Mouse (Mus musculus) embryonic stem cell, embryonic (primary cell): ENCODE results near the gene Dhx38.

Experiments
- CTCF ChIA-PET, 4 experiments: fragments of 300-600 bp in 2 of 4; fragments of 350-600 bp in 2 of 4; sonication (Branson Sonifier 250); formaldehyde crosslinking; loops; one replicate each; lab custom pipeline; 2022; ENCODE audit warnings: inconsistent platforms in 2 of 4; lab: Charles Lee
- POLR2A ChIA-PET, 4 experiments: fragments of 300-600 bp in 2 of 4; fragments of 350-600 bp in 2 of 4; sonication (Branson Sonifier 250); formaldehyde crosslinking; loops; one replicate each; lab custom pipeline; 2022; ENCODE audit warnings: antibody characterized with exemption in 4 of 4, inconsistent platforms in 1 of 4; lab: Charles Lee

Dhx38 gene

GRCm38 (mm10) chr8:109584293-109584692, 18.6 kb upstream of the Dhx38 start:
- POLR2A ChIA-PET, result no interaction called here
- CTCF ChIA-PET, result no interaction called here

- POLR2A ChIA-PET, result interaction anchor here in 1 of 4 experiments (0.8 kb wide), 1 partner anchor 9 kb away, joined by 3 read pairs; no protein-coding TSS in a partner anchor
- CTCF ChIA-PET, result interaction anchor here in 1 of 4 experiments (1.1 to 1.2 kb wide), 2 partner anchors 15 to 36 kb away, joined by 3 read pairs; no protein-coding TSS in a partner anchor
Measured at GRCm38 (mm10) chr8:109578900-109579301, 13.2 kb upstream of the Dhx38 start, which contains the start of gene Hp. Gene Hp (minus strand): TSS chr8:109579172.

- ChIA-PET POLR2A (interaction anchor here in 3 of 4 experiments (0.6 to 1.5 kb wide), 11 partner anchors 10 to 1183 kb away, joined by 3 to 6 read pairs (median 4); partner anchors contain the start of genes Ap1g1 (in 1 of the 3) and Dhodh (in 1 of the 3)), CTCF (interaction anchor here (0.6 to 2.0 kb wide), 7 partner anchors 17 to 1706 kb away, joined by 3 to 8 read pairs (median 4); no protein-coding TSS in a partner anchor)
Measured at GRCm38 (mm10) chr8:109576311-109576710, 10.7 kb upstream of the Dhx38 start.

DNA sequence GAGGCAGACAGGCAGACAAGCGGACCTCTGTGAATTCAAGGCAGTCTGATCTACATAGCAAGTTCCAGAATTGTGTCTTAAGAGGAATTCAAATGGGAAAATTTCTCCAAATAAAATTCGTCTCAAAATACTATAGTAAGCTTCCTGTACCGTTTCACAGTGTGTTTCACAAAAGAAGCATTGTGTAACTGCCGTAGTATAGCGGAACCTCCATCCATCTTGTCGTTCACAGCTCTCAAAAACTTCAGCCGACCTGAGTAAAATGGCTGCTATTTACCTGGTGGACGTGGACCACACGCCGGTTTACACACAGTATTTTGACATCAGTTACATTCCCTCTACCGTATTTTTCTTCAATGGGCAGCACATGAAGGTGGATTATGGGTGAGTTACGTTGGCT, 5.5 kb upstream of the Dhx38 start:
- CTCF ChIA-PET, result interaction anchor here in 1 of 4 experiments (0.6 kb wide), 1 partner anchor 29 kb away, joined by 3 read pairs; no protein-coding TSS in a partner anchor

DNA sequence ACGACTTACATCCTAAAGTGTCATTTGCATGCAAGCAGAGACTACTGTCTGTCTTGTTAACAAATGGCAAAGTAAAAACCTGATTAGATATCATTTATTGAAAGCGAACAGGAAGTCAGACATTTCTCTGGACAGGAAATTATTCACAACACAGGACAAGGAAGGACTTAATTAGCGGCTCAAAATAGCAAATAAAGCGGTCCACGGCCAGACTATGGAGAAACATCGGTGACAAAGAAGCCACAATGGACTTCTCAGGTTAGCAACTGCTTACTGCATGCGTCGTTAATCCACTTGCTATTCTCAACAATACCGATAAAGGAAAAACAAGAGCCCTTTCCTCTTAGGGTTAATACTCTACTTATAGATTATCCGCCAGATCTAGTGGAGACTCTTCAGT, 895 bp downstream of the Dhx38 start:
- ChIA-PET CTCF (interaction anchor here in 2 of 4 experiments (0.7 kb wide), 2 partner anchors 114 to 406 kb away, joined by 5 to 7 read pairs; no protein-coding TSS in a partner anchor), POLR2A (interaction anchor here in 1 of 4 experiments (0.7 to 1.9 kb wide), 2 partner anchors 9 to 25 kb away, joined by 3 to 4 read pairs; no protein-coding TSS in a partner anchor)

More for the DNA sequence above, 5.5 kb upstream of the Dhx38 start:
- POLR2A ChIA-PET, result no interaction called here

DNA sequence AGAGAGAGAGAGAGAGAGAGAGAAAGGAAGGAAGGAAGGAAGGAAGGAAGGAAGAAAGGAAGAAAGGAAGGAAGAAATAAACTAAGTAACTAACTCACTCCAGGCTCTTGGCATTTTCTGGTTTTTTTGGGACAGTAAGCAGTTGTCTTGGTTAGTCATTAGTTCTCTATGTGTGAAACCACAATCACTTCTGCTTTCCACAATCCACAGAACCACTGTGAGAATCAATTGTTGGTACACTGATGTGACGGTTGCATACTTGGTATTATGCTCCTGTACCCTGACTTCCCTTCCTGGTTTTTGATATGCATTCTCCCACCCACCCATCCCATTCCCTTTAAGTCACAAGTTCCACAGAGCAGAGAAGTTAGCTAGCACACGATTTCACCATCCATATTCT, 1.8 kb downstream of the Dhx38 start:
- CTCF ChIA-PET, result interaction anchor here in 3 of 4 experiments (0.7 to 1.5 kb wide), 3 partner anchors 24 to 406 kb away, joined by 5 read pairs; no protein-coding TSS in a partner anchor
- POLR2A ChIA-PET, result interaction anchor here in 2 of 4 experiments (0.7 to 1.9 kb wide), 5 partner anchors 8 to 26 kb away, joined by 3 to 9 read pairs (median 4); no protein-coding TSS in a partner anchor

GRCm38 (mm10) chr8:109551663-109552062, 14.0 kb downstream of the Dhx38 start:
- ChIA-PET POLR2A (interaction anchor here in 3 of 4 experiments (0.6 to 2.0 kb wide), 6 partner anchors 8 to 56 kb away, joined by 3 to 6 read pairs (median 4); no protein-coding TSS in a partner anchor), CTCF (interaction anchor here (0.5 to 2.1 kb wide), 14 partner anchors 8 to 276 kb away, joined by 3 to 14 read pairs (median 4); no protein-coding TSS in a partner anchor)

- ChIA-PET POLR2A (interaction anchor here in 2 of 4 experiments (0.6 to 1.2 kb wide), 4 partner anchors 8 to 98 kb away, joined by 3 to 5 read pairs (median 3); no protein-coding TSS in a partner anchor), CTCF (interaction anchor here in 2 of 4 experiments (0.6 to 1.4 kb wide), 4 partner anchors 8 to 1968 kb away, joined by 3 to 7 read pairs (median 4); no protein-coding TSS in a partner anchor)
Measured at GRCm38 (mm10) chr8:109544049-109544448, 21.6 kb downstream of the Dhx38 start.

DNA sequence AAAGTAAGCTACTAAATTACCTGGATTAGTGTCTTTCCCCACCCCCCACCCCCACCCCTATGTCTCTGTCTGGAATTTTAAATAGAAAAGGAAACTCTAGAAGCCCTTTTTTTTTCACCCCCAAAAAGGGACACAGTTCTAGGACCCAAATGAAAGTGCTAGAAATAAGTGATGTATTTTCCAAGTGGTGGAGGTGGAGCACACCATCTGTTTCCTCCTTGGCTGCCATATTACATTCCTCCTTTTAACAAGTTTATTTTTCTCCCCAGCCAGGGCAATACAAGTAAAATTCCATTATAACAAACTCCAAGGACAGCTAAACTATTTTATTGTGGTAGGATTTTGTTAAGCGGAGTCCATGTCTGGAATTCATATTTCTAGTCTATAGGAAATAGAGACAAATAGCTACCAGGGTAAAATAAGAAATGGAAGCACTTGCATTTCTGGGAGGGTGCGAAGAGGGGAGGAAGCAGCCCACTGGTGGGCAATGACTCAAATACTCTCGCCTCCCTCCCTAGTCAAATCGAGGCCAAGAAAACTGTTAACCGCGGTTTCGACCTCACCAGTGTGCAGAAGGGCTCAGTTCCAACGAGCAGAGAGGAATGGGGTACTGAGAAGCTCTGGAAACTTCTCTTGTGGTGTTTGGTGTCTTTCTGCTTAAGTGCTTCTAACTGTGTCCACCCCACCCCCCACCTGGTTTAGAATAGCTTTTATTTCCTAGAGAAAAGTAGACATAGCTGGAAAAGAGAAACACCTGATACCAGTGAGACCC, 22.7 kb downstream of the Dhx38 start:
- CTCF ChIA-PET, result interaction anchor here in 3 of 4 experiments (0.6 to 1.8 kb wide), 5 partner anchors 8 to 63 kb away, joined by 3 to 6 read pairs (median 5); no protein-coding TSS in a partner anchor

GRCm38 (mm10) chr8:109542165-109542564, 23.5 kb downstream of the Dhx38 start:
- POLR2A ChIA-PET, result interaction anchor here in 2 of 4 experiments (0.6 to 1.3 kb wide), 6 partner anchors 8 to 949 kb away, joined by 3 to 4 read pairs (median 3); no protein-coding TSS in a partner anchor
- CTCF ChIA-PET, result interaction anchor here in 2 of 4 experiments (0.7 to 1.8 kb wide), 3 partner anchors 7 to 10 kb away, joined by 3 to 5 read pairs (median 5); no protein-coding TSS in a partner anchor

More for the DNA sequence above, 22.7 kb downstream of the Dhx38 start:
- POLR2A ChIA-PET, result interaction anchor here in 2 of 4 experiments (0.7 to 1.3 kb wide), 8 partner anchors 9 to 950 kb away, joined by 3 to 4 read pairs (median 3); partner anchors contain the start of genes Dhx38 (in 1 of the 2) and Txnl4b (in 1 of the 2)

GRCm38 (mm10) chr8:109536703-109537102, 29.0 kb downstream of the Dhx38 start:
- ChIA-PET CTCF (interaction anchor here (0.5 to 2.8 kb wide), 46 partner anchors 9 to 1851 kb away, joined by 3 to 16 read pairs (median 4); no protein-coding TSS in a partner anchor), POLR2A (interaction anchor here in 3 of 4 experiments (0.6 to 1.2 kb wide), 6 partner anchors 10 to 1315 kb away, joined by 3 to 4 read pairs (median 3); no protein-coding TSS in a partner anchor)

GRCm38 (mm10) chr8:109535140-109535990, 30.3 kb downstream of the Dhx38 start:
- POLR2A ChIA-PET, result interaction anchor here in 1 of 4 experiments (0.6 to 1.2 kb wide), 3 partner anchors 12 to 185 kb away, joined by 3 to 4 read pairs (median 3); partner anchors contain the start of gene Dhodh
- CTCF ChIA-PET, result interaction anchor here (0.5 to 2.8 kb wide), 19 partner anchors 8 to 1300 kb away, joined by 3 to 14 read pairs (median 4); partner anchors contain the start of gene Pmfbp1 (in 1 of the 4)

DNA sequence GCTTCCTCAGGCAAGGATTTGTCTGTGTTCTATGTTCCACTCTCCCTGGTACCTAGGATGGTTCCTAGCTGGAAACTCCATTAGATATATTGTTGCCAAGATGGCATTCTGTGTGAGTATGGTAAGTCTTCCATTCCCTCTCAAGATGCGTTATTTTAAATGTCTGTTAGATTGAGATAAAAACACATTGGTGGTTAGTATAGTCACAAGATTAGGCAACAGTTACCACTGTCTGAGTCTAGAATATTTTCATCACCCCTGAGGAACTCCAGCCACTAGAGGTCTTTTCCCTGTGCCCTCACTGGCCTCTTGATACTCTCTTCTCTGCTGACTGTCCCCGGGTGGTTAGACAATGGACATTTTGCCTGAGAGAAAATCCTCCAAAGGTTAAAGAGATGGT, 41.7 kb downstream of the Dhx38 start:
- ChIA-PET POLR2A (no interaction called here), CTCF (no interaction called here)

GRCm38 (mm10) chr8:109505560-109505959, 60.1 kb downstream of the Dhx38 start:
- POLR2A ChIA-PET, result interaction anchor here in 1 of 4 experiments (0.9 kb wide), 1 partner anchor 776 kb away, joined by 3 read pairs; no protein-coding TSS in a partner anchor
- CTCF ChIA-PET, result interaction anchor here in 1 of 4 experiments (0.6 kb wide), 1 partner anchor 31 kb away, joined by 3 read pairs; no protein-coding TSS in a partner anchor

DNA sequence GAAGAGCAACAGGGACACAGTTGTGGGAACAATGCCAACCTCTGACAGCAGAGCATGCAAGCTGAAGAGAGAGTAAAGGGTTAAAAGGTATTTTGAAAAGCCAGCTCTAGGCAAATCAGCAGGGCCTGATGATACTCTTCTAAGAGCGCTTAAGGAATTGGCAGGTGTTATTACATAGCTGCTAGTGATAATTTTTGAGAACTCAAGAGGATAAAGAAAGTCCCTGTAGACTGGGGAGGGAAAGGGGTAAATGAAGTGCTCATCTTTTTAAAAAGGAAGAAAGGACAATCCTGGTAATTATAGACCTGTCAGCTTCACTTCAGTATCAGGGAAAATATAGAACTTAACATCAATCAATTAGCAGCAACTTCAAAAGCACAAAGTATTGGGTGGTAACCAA, 62.1 kb downstream of the Dhx38 start:
- ChIA-PET POLR2A (interaction anchor here in 2 of 4 experiments (0.6 to 1.6 kb wide), 2 partner anchors 23 to 1856 kb away, joined by 3 to 4 read pairs; no protein-coding TSS in a partner anchor), CTCF (interaction anchor here in 2 of 4 experiments (0.6 to 0.7 kb wide), 3 partner anchors 92 to 744 kb away, joined by 3 to 4 read pairs (median 3); no protein-coding TSS in a partner anchor)

DNA sequence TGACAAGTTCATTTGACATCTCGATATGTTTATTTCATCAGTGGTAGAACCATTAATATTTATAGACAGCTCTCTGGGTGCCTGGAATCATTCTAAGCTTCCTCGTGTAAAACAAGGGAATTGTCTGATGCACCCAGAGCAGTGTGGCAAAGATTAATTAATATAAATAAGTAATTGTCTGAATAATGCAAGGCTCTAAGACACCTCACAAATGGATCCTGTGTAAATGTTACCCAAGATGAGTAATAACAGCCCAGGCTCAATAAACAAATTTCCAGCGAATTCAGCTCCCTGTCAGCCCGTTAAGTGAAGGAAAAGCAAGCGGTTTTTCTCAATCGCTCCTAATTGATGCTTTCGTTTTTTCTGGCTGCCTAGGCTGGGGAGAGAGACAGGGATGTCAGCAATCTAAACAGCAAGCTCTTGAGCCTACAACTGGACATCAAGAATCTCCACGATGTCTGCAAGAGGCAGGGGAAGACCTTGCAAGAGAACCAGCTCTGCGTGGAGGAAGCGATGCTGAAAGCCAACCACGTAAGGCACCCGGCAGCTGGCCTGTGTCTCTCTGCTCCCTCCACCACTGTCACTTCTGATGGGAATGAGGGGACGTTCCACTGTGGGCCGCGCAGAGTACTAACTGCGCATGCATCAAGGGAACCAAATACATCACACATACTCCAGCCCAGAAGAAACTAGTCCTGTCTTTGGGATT, 66.5 kb downstream of the Dhx38 start:
- CTCF ChIA-PET, result interaction anchor here in 2 of 4 experiments (1.0 to 1.1 kb wide), 2 partner anchors 16 to 37 kb away, joined by 3 read pairs; no protein-coding TSS in a partner anchor
- POLR2A ChIA-PET, result interaction anchor here in 1 of 4 experiments (0.7 kb wide), 1 partner anchor 28 kb away, joined by 3 read pairs; no protein-coding TSS in a partner anchor
